Mouse (Mus musculus): ENCODE measurements at regions not wholly inside any gene's neighbourhood (a gene's known extent, or its start where the extent isn't known, plus 50 kb on each side); places are given as distances from the start of the nearest gene placed in this dataset.

- TF ChIP-seq CTCF (IDR thresholded peaks at IDR 0.05) (no peak), POLR2A (IDR thresholded peaks at IDR 0.05; ENCODE audit: insufficient read depth, low read depth, low read length) (no peak), EP300 (IDR thresholded peaks at IDR 0.05; ENCODE audit: insufficient read depth, low read depth, low read length) (no peak)
Observed at GRCm38 (mm10) chr13:59909400-59909799, 86.5 kb upstream of the Tut7 start.

Measured in heart, adult 2 months (tissue).